Mouse (Mus musculus) testis, postnatal 10 days (tissue): ENCODE measurements around the gene Ccdc177.

Source experiments
- DNase-seq: peaks from one replicate; pipeline ENCODE4 v3.0.0; 2021; ENCODE audit warnings: low spot score

Gene Ccdc177

GRCm38 (mm10) chr12:80736464-80737282 is 23.8 kb downstream of the Ccdc177 start:
- DNase-seq, result no peak

GRCm38 (mm10) chr12:80734526-80735470 is 25.7 kb downstream of the Ccdc177 start:
- DNase-seq, result no peak

GRCm38 (mm10) chr12:80730567-80730966 is 29.9 kb downstream of the Ccdc177 start:
- peak; percentile 69 for DNase-seq

- no peak for DNase-seq
Observed at GRCm38 (mm10) chr12:80729758-80730530, 30.5 kb downstream of the Ccdc177 start.

- DNase-seq, result no peak
Observed at GRCm38 (mm10) chr12:80728814-80729213, 31.7 kb downstream of the Ccdc177 start.

- DNase-seq, result no peak
Observed at GRCm38 (mm10) chr12:80728207-80728606, 32.3 kb downstream of the Ccdc177 start.

- peak; percentile 95 for DNase-seq
Observed at GRCm38 (mm10) chr12:80724853-80725559, 35.5 kb downstream of the Ccdc177 start.

- no peak for DNase-seq
Observed at GRCm38 (mm10) chr12:80721458-80721857, 39.0 kb downstream of the Ccdc177 start.

- no peak for DNase-seq
Observed at GRCm38 (mm10) chr12:80720507-80720906, 40.0 kb downstream of the Ccdc177 start.

GRCm38 (mm10) chr12:80719141-80719540 is 41.3 kb downstream of the Ccdc177 start:
- no peak for DNase-seq

- DNase-seq, result no peak
Observed at GRCm38 (mm10) chr12:80715915-80716314, 44.6 kb downstream of the Ccdc177 start.

- DNase-seq, result no peak
Observed at GRCm38 (mm10) chr12:80706915-80707604, 53.4 kb downstream of the Ccdc177 start.

GRCm38 (mm10) chr12:80706208-80706914 is 54.1 kb downstream of the Ccdc177 start:
- no peak for DNase-seq
